Mouse (Mus musculus): ENCODE measurements around the gene Ppp4r1. TPM values are rescaled to one million over a fixed set of nuclear protein-coding genes. Genes with fewer than 3 reads are reported as not detected.
A peak's percentile ranks its signal among the peaks of the same experiment; 100 is the strongest.

The Ppp4r1 gene
- polyA plus RNA-seq, 1 experiment, result not detected

GRCm38 (mm10) chr17:65811032-65811431, 28.7 kb downstream of the Ppp4r1 start:
- H3K4me1 ChIP-seq (ENCODE audit: control insufficient read depth, insufficient read depth, low read length), result peaks cover 11% of the 10 kb centered on the region; the same call in 1 of the 2 replicates
- no peak overlapping the region for H3K27ac ChIP-seq (ENCODE audit: insufficient read depth, low read depth, low read length)
- no peak overlapping the region for H3K4me3 ChIP-seq (ENCODE audit: insufficient read depth, low read depth, low read length)
- no peak for TF ChIP-seq CTCF (IDR thresholded peaks at IDR 0.05; ENCODE audit: insufficient read depth, low read depth, low read length)
- TF ChIP-seq POLR2A (IDR thresholded peaks at IDR 0.05; ENCODE audit: insufficient read depth, low read depth, low read length), result no peak
- WGBS, result 82% methylated on average over 5 of the region's 5 CpGs

GRCm38 (mm10) chr17:65813763-65814162, 31.4 kb downstream of the Ppp4r1 start:
- no peak for TF ChIP-seq CTCF (IDR thresholded peaks at IDR 0.05; ENCODE audit: insufficient read depth, low read depth, low read length)
- no peak for TF ChIP-seq POLR2A (IDR thresholded peaks at IDR 0.05; ENCODE audit: insufficient read depth, low read depth, low read length)
- Histone ChIP-seq H3K4me3 (ENCODE audit: insufficient read depth, low read depth, low read length) (no peak overlapping the region), H3K4me1 (ENCODE audit: control insufficient read depth, insufficient read depth, low read length) (peaks cover 8% of the 10 kb centered on the region; the same call in 1 of the 2 replicates), H3K27ac (ENCODE audit: insufficient read depth, low read depth, low read length) (no peak overlapping the region)
- WGBS, result 52% methylated on average over 8 of the region's 8 CpGs

GRCm38 (mm10) chr17:65820197-65820596, 37.8 kb downstream of the Ppp4r1 start:
- no peak overlapping the region for H3K27ac ChIP-seq (ENCODE audit: insufficient read depth, low read depth, low read length)
- no peak for TF ChIP-seq POLR2A (IDR thresholded peaks at IDR 0.05; ENCODE audit: insufficient read depth, low read depth, low read length)
- TF ChIP-seq CTCF (IDR thresholded peaks at IDR 0.05; ENCODE audit: insufficient read depth, low read depth, low read length), result no peak
- H3K4me1 ChIP-seq (ENCODE audit: control insufficient read depth, insufficient read depth, low read length), result no peaks in the 10 kb centered on the region; the same call in 1 of the 2 replicates
- no peak overlapping the region for H3K4me3 ChIP-seq (ENCODE audit: insufficient read depth, low read depth, low read length)
- WGBS, result 81% methylated on average over 5 of the region's 5 CpGs

GRCm38 (mm10) chr17:65822423-65822822, 40.0 kb downstream of the Ppp4r1 start:
- Histone ChIP-seq H3K4me1 (ENCODE audit: control insufficient read depth, insufficient read depth, low read length) (peaks cover 4% of the 10 kb centered on the region; the same call in 1 of the 2 replicates), H3K4me3 (ENCODE audit: insufficient read depth, low read depth, low read length) (no peak overlapping the region), H3K27ac (ENCODE audit: insufficient read depth, low read depth, low read length) (no peak overlapping the region)
- 90% methylated on average over 5 of the region's 5 CpGs for WGBS
- TF ChIP-seq CTCF (IDR thresholded peaks at IDR 0.05; ENCODE audit: insufficient read depth, low read depth, low read length) (no peak), POLR2A (IDR thresholded peaks at IDR 0.05; ENCODE audit: insufficient read depth, low read depth, low read length) (no peak)

- 86% methylated on average over 10 of the region's 10 CpGs for WGBS
- Histone ChIP-seq H3K27ac (ENCODE audit: insufficient read depth, low read depth, low read length) (no peak overlapping the region), H3K4me1 (ENCODE audit: control insufficient read depth, insufficient read depth, low read length) (peaks cover 10% of the 10 kb centered on the region), H3K4me3 (ENCODE audit: insufficient read depth, low read depth, low read length) (no peak overlapping the region)
- TF ChIP-seq CTCF (IDR thresholded peaks at IDR 0.05; ENCODE audit: insufficient read depth, low read depth, low read length), result no peak
- TF ChIP-seq POLR2A (IDR thresholded peaks at IDR 0.05; ENCODE audit: insufficient read depth, low read depth, low read length), result no peak
Measured at GRCm38 (mm10) chr17:65824246-65824645, 41.9 kb downstream of the Ppp4r1 start.

- Histone ChIP-seq H3K27ac (ENCODE audit: insufficient read depth, low read depth, low read length) (no peak overlapping the region), H3K4me3 (ENCODE audit: insufficient read depth, low read depth, low read length) (no peak overlapping the region), H3K4me1 (ENCODE audit: control insufficient read depth, insufficient read depth, low read length) (peaks cover 24% of the 10 kb centered on the region)
- TF ChIP-seq CTCF (IDR thresholded peaks at IDR 0.05; ENCODE audit: insufficient read depth, low read depth, low read length) (no peak), POLR2A (IDR thresholded peaks at IDR 0.05; ENCODE audit: insufficient read depth, low read depth, low read length) (no peak)
- WGBS, result 51% methylated on average over 9 of the region's 9 CpGs
Measured at GRCm38 (mm10) chr17:65826257-65826656, 43.9 kb downstream of the Ppp4r1 start.

- H3K4me3 ChIP-seq (ENCODE audit: insufficient read depth, low read depth, low read length), result no peak overlapping the region
- H3K27ac ChIP-seq (ENCODE audit: insufficient read depth, low read depth, low read length), result no peak overlapping the region
- TF ChIP-seq CTCF (IDR thresholded peaks at IDR 0.05; ENCODE audit: insufficient read depth, low read depth, low read length), result no peak
- no peak for TF ChIP-seq POLR2A (IDR thresholded peaks at IDR 0.05; ENCODE audit: insufficient read depth, low read depth, low read length)
- 65% methylated on average over 16 of the region's 16 CpGs for WGBS
- H3K4me1 ChIP-seq (ENCODE audit: control insufficient read depth, insufficient read depth, low read length), result peaks cover 24% of the 10 kb centered on the region
Measured at GRCm38 (mm10) chr17:65827119-65827840, 44.9 kb downstream of the Ppp4r1 start.

- no peak overlapping the region for H3K4me3 ChIP-seq (ENCODE audit: insufficient read depth, low read depth, low read length)
- 83% methylated on average over 5 of the region's 5 CpGs for WGBS
- no peak for TF ChIP-seq POLR2A (IDR thresholded peaks at IDR 0.05; ENCODE audit: insufficient read depth, low read depth, low read length)
- no peak for TF ChIP-seq CTCF (IDR thresholded peaks at IDR 0.05; ENCODE audit: insufficient read depth, low read depth, low read length)
- H3K27ac ChIP-seq (ENCODE audit: insufficient read depth, low read depth, low read length), result no peak overlapping the region
- peaks cover 24% of the 10 kb centered on the region for H3K4me1 ChIP-seq (ENCODE audit: control insufficient read depth, insufficient read depth, low read length)
Measured at GRCm38 (mm10) chr17:65827904-65828303, 45.5 kb downstream of the Ppp4r1 start.

GRCm38 (mm10) chr17:65828951-65829350, 46.6 kb downstream of the Ppp4r1 start:
- TF ChIP-seq CTCF (IDR thresholded peaks at IDR 0.05; ENCODE audit: insufficient read depth, low read depth, low read length) (no peak), POLR2A (IDR thresholded peaks at IDR 0.05; ENCODE audit: insufficient read depth, low read depth, low read length) (no peak)
- WGBS, result 73% methylated on average over 11 of the region's 11 CpGs
- peak overlapping the region; percentile 61 for H3K27ac ChIP-seq (ENCODE audit: insufficient read depth, low read depth, low read length)
- no peak overlapping the region for H3K4me3 ChIP-seq (ENCODE audit: insufficient read depth, low read depth, low read length)
- H3K4me1 ChIP-seq (ENCODE audit: control insufficient read depth, insufficient read depth, low read length), result peaks cover 24% of the 10 kb centered on the region
